Mouse (Mus musculus) liver, embryonic 14.5 days (tissue): Measurements from ENCODE around the gene Commd7.

ENCODE experiments used
- CTCF ChIP-seq: IDR thresholded peaks from 2 replicates; pipeline ENCODE4 v1.5.1; 2016; ENCODE audit warnings: antibody characterized with exemption, low read depth, control low read depth
- EP300 ChIP-seq: IDR thresholded peaks from 2 replicates; pipeline ENCODE4 v1.6.1; 2016; ENCODE audit warnings: antibody characterized with exemption, low read depth

GRCm38 (mm10) chr2:153600021-153600666, 32.4 kb downstream of the Commd7 start:
- TF ChIP-seq CTCF, result peak; percentile 83
- TF ChIP-seq EP300, result no peak
